Mouse (Mus musculus) regulatory T cell (primary cell): ENCODE results near the gene Vmn1r88.
"Not testable (repeated sequence)": the region's sequence is repeated elsewhere in the genome, so short reads cannot be mapped to it uniquely, and the experiment has no call there.

ENCODE experiments used
- in situ Hi-C: fragments of 300-600 bp; cut with MboI, MseI; formaldehyde crosslinking; loops from one replicate; pipeline ENCODE4 v1.15.1; 2025; ENCODE audit warnings: high pct_unique_total_duplicates

Gene Vmn1r88

GRCm38 (mm10) chr7:13159268-13159667 lies at the start of gene Vmn1r88:
Vmn1r88 (plus strand) TSS chr7:13159568.
- in situ Hi-C loops, result no loop called here

DNA sequence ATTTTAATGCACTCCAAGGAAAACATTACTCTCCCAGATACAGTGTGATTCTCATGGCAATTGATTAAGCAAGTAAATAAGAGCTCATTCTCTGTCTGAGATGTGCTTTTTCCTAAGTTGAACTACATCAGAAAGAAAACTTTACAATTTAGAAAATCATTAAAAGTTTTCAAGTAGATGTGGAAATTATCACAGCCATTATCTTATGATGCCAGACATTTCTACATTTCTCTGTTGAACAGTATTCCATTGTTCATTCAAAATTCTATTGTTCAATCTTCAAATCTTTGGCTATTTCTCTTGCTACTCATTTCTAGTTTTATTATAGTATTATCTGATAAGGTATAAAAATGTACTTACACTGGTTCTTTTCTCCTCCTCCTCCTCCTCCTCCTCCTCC lies 39.6 kb upstream of the Vmn1r88 start, which contains the start of gene Vmn1r86:
TSS of gene Vmn1r86 (minus strand) at position 101 of the 400 bp plus-strand sequence.
- in situ Hi-C loops, result no loop called here

DNA sequence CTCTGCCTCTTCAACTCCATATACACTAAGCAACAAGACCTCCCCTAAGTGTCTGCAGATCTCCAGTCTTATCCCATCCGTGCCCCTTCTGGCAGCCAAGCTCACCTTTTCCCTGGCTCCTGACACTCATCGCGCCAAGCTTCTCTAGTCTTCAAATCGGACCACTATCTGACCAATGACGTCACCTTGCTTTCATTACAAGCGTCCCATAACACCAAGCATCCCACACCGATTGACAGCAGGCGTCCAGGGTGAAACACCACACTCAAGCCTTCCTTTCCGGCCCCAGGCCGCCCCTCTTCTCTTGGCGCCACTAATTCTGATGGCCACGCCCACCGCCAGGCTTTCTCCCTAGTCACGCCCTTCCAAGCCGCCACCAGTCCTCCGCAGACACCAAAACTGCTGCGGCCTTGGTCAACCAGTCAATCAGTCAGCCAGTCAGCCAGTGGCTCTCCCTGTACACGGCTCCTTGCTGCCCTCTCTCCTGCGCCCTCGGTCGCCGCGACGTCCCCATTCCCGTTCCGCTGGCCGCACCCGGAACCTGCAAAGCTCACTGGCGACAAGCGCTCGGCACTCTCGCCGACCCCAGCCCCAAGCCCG lies 35.7 kb upstream of the Vmn1r88 start:
- in situ Hi-C loops, result not testable (repeated sequence)

DNA sequence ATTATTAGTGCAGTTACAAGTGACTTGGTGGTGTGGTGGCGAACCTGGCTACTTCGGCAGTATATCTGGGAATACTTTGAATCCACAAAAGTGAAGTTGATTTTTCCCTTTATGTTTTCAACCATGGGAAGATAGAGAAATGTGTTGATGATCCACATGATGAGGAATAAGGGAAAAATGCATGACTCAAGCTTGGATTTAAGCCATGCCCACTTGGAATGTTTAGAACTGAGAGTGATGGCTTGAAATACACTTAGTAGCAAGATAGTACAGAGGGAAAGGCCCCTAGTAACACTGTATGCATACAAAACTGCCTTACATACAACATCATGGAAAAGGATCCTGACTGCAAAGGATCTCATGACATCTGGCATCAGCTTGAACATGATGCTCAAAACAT lies 27.5 kb upstream of the Vmn1r88 start:
- in situ Hi-C loops, result no loop called here

DNA sequence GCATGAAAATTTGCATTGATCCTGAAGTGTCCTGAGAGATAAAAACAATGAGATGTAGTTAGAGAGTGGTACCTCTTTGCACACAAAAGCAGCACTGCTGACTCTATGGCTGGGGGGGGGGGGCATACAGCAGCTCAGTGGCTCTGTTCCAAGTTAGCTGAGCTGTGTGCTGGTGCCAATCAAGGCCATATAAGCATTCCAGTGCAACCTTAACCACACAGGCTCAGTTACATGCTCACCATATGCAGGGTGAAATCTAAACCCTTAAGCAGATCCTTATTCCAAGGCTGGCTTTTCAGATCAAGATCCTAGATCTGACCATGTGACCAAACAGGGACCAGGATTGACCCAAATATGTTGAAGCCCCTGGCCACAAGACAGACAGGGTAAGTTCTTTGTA lies 22.0 kb upstream of the Vmn1r88 start:
- in situ Hi-C loops, result no loop called here

- in situ Hi-C loops, result no loop called here
These were observed 19.3 kb upstream of the Vmn1r88 start, which contains the start of gene Vmn1r87 for GRCm38 (mm10) chr7:13140057-13140456. Vmn1r87 (minus strand) TSS chr7:13140157.

DNA sequence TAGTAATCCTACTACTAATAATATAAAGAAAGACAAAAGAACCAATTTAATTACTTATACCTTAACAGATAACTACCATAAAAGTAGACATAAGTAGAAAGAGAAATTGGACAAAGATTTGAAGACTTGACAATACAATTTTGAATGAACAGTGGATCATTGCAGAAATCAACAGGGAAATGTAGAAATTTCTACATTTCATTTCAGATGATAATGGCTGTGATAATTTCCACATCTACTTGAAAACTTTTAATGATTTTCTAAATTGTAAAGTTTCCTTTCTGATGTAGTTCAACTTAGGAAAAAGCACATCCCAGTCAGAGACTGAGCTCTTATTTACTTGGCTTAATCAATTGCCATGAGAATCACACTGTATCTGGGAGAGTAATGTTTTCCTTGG lies 53.4 kb downstream of the Vmn1r88 start, which contains the start of gene Vmn1r89:
TSS of gene Vmn1r89 (plus strand) at position 301 of the 400 bp plus-strand sequence.
- in situ Hi-C loops, result no loop called here
